ENCODE assay signal across 8 mouse cellular contexts in the genomic region with DNA sequence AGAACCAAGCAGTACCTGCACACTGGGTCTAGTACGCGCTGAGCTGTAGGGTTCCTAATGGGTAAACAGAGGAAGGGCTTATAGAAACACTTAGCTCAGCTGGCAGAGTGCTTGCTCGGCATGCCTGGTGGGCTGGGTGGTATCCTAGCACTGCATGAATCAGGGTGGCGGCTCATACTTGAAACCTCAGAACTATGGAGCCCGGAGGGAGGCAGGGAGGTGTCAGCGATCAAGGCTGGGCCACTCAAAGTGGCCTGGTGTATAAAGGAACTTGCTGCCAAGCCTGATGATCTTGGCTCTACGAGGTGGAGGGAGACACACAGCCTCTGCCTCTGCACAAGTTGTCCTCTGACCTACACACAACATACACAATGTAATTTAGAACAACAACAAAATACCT.
"Had no signal": no experiment of that assay in that cellular context is flagged by ENCODE, and none has a peak within 500 bp of the region (broad histone marks: within the 10 kb centered on the region; RNA-seq: fewer than 3 reads in every experiment).

No protein-coding gene starts in this region.

- H3K4me3 ChIP-seq: intestine, embryonic 15.5 days; left cerebral cortex, adult 2 months; limb, embryonic 13.5 days; liver, embryonic 15.5 days; midbrain, embryonic 10.5 days; myocyte; neural tube, embryonic 15.5 days had no signal

- H3K4me2 ChIP-seq: intestine, embryonic 15.5 days; limb, embryonic 13.5 days; liver, embryonic 15.5 days; neural tube, embryonic 15.5 days had no signal

- H3K9ac ChIP-seq: intestine, embryonic 15.5 days; limb, embryonic 13.5 days; liver, embryonic 15.5 days; neural tube, embryonic 15.5 days had no signal

- H3K36me3 ChIP-seq: liver, embryonic 15.5 days had no signal

- ATAC-seq: intestine, embryonic 15.5 days had no signal

- H3K27me3 ChIP-seq: intestine, embryonic 15.5 days; limb, embryonic 13.5 days; liver, embryonic 15.5 days; neural tube, embryonic 15.5 days had no signal

- H3K27ac ChIP-seq: intestine, embryonic 15.5 days; left cerebral cortex, adult 2 months; limb, embryonic 13.5 days; midbrain, embryonic 10.5 days; neural tube, embryonic 15.5 days had no signal

- DNase-seq: midbrain, embryonic 14.5 days had no signal

- H3K9me3 ChIP-seq: intestine, embryonic 15.5 days; limb, embryonic 13.5 days; liver, embryonic 15.5 days; midbrain, embryonic 10.5 days; neural tube, embryonic 15.5 days had no signal
